Mouse (Mus musculus) stomach, postnatal 0 days (tissue): ENCODE data around the gene Tanc1. TPM values are rescaled to one million over a fixed set of nuclear protein-coding genes. Genes with fewer than 3 reads are reported as not detected.

ENCODE experiments used
- ATAC-seq: fragments of 200-750 bp; cut with Nextera tagmentation; 2 replicates; pipeline ENCODE4 v1.8.0; 2017; ENCODE audit not compliant: low FRiP score, low TSS enrichment
- DNase-seq: peaks from one replicate; pipeline ENCODE4 v3.0.0-alpha.2; 2016; ENCODE audit warnings: low spot score
- H3K27ac ChIP-seq: fragments of 300-500 bp; sonication (generic); replicated peaks from 2 replicates; pipeline ENCODE4 v1.5.1; 2014; ENCODE audit warnings: mild to moderate bottlenecking, control low read depth
- H3K27me3 ChIP-seq: fragments of 300-500 bp; sonication (generic); 2 replicates; pipeline ENCODE4 v1.6.1; 2014; ENCODE audit warnings: low read length; ENCODE audit not compliant: control insufficient read depth, insufficient read depth
- H3K36me3 ChIP-seq: fragments of 300-500 bp; sonication (generic); 2 replicates; pipeline ENCODE4 v1.6.1; 2014; ENCODE audit warnings: low read length, mixed read lengths; ENCODE audit not compliant: control insufficient read depth, insufficient read depth
- H3K4me1 ChIP-seq: fragments of 300-500 bp; sonication (generic); replicated peaks from 2 replicates; pipeline ENCODE4 v1.6.1; 2014; ENCODE audit warnings: antibody characterized with exemption; ENCODE audit not compliant: control insufficient read depth, insufficient read depth
- H3K4me2 ChIP-seq: fragments of 300-500 bp; sonication (generic); replicated peaks from 2 replicates; pipeline ENCODE4 v1.6.1; 2014; ENCODE audit warnings: low read depth, mild to moderate bottlenecking, control low read depth, moderate library complexity
- H3K4me3 ChIP-seq: fragments of 300-500 bp; sonication (generic); 2 replicates; pipeline ENCODE4 v1.5.1; 2014; ENCODE audit warnings: low read depth, low read length, control low read depth
- H3K9ac ChIP-seq: fragments of 300-500 bp; sonication (generic); 2 replicates; pipeline ENCODE4 v1.6.1; 2014; ENCODE audit warnings: mild to moderate bottlenecking, low read length, control low read depth, mixed read lengths
- H3K9me3 ChIP-seq: fragments of 300-500 bp; sonication (generic); 2 replicates; pipeline ENCODE4 v1.6.1; 2016; ENCODE audit warnings: low read length; ENCODE audit not compliant: control insufficient read depth
- CTCF ChIP-seq: IDR thresholded peaks from 2 replicates; pipeline ENCODE4 v1.5.1; 2016; ENCODE audit warnings: antibody characterized with exemption, low read depth, mild to moderate bottlenecking, moderate library complexity
- EP300 ChIP-seq: optimal IDR thresholded peaks from 2 replicates; pipeline ENCODE3; 2016; ENCODE audit warnings: antibody characterized with exemption
- WGBS: fragments of 180-500 bp; shearing (Covaris S2); extraction: QIAGEN DNeasy Blood & Tissue Kit; methylation state at CpG from one replicate; pipeline ENCODE4 v1.1.7; 2014; 5-methylcytosine and 5-hydroxymethylcytosine counted together
- polyA plus RNA-seq: library from polyadenylated mRNA; unstranded; fragments of >200 nt; fragmentation: Nextera tagmentation; extraction: Ambion mirVana; gene quantifications from 2 replicates; pipeline ENCODE4 v1.2.1, GENCODE M21; 2015

Tanc1 gene
- polyA plus RNA-seq, 1 experiment from 2014 or later = 13.4 TPM

DNA sequence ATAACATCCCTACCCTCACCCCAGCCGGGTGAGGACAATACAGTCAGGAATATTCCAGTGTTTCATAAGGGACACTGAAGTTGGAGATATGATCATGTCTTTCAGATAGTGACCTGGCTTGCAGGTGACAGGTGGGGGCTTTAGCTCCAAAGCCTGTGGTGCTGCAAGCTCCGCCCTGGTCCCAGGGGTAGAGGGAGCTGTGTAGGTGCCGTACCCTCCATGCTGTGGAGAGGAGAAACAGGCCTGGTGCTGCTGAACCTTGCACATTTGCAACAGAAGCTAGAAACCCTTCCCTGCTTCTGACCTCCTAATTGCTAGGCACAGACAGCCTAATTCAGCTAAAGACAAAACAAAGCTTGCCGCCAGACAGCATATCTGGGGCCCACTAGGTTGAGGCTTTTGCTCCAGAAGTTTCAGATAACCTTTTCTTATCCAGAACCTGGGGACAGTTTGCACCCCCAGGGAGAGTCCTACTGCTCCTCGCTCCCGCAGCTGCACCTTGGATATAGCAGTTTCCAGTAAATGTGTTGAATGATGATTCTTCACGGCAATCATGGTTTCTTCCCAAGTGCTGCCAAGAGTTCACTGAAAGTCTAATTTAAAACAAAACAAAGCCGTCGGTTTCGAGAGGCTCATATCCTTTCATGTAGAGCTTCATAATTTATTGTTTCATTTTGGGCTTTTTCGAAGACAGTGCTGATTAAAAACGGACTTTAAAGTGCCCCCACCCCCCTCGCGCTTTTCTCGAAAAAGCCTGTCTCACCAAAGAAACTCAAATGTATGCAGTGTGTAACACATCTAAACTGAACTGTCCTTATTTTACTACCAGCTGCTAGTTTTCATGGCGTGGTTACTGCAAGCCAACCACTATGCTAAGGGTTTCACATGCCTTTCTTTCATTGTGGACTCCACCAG, 49.3 kb downstream of the Tanc1 start:
- no peak for ATAC-seq
- no peak for DNase-seq
- H3K27ac ChIP-seq = no peak overlapping the region
- no peaks in the 10 kb centered on the region for H3K4me1 ChIP-seq
- no peaks in the 10 kb centered on the region for H3K9me3 ChIP-seq
- H3K27me3 ChIP-seq = no peaks in the 10 kb centered on the region
- 39% methylated on average over 16 of the region's 16 CpGs for WGBS
- no peak overlapping the region for H3K9ac ChIP-seq
- TF ChIP-seq EP300 (no peak), CTCF (no peak)
- peak overlapping the region; percentile 21; the same call in 1 of the 2 replicates for H3K4me2 ChIP-seq
- H3K36me3 ChIP-seq = no peaks in the 10 kb centered on the region
- H3K4me3 ChIP-seq = no peak overlapping the region

DNA sequence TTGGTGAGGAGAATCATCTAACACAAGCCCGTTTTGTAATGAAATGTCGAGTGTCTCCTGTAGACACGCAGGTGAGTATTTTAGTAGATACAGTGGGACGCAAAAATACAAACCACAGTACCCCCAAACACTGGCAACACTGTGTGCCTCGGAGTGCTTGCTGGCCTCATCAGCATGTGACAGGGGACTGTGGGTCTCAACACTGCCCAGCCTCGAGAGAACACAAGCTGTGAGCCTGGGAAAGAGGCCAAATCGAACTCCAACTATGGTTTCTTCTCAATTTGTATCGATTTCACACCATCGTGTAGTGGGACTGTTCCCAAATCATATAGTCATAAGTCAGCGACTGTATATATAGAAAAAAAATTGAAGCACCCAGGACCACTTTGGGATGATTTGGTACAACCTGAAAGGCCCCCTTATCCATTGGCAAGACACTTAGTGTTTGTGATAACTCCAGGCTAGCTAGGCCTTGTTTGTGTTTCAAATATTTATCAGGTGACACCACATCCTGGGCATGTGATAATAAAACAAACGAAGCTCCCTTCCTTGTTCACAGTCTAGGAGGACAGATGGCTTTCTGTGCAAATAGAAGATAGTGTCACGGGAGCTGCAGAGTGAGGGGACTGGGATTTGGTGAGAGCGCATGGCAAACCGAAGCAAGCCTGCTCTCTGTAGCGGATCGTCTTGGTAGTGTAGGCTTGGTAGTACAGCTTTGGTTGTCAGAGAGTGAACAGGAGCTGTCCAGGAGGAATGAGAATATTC, 53.1 kb downstream of the Tanc1 start:
- Histone ChIP-seq H3K9ac (no peak overlapping the region), H3K4me3 (no peak overlapping the region), H3K4me2 (no peak overlapping the region), H3K36me3 (no peaks in the 10 kb centered on the region), H3K9me3 (no peaks in the 10 kb centered on the region), H3K27ac (no peak overlapping the region), H3K4me1 (peaks cover 3% of the 10 kb centered on the region), H3K27me3 (no peaks in the 10 kb centered on the region)
- no peak for TF ChIP-seq EP300
- TF ChIP-seq CTCF = no peak
- 65% methylated on average over 16 of the region's 16 CpGs for WGBS
- DNase-seq (no peak), ATAC-seq (no peak)

DNA sequence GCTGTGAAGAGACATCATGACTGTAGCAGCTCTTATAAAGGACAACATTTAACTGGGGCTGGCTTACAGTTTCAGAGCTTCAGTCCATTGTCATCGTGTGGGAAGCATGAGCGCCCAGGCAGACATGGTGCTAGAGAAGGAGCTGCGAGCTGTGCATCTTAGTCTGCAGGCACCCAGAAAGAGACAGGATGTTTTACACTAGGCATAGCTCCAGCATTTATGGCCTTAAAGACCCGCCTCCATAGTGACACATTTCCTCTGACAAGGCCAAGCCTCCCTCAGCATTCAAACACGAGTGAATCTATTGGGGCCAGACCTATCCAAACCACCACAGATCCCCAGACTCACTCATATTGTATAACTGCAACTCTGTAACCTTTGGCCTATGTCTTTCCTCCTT, 54.7 kb downstream of the Tanc1 start:
- Histone ChIP-seq H3K36me3 (no peaks in the 10 kb centered on the region), H3K4me2 (no peak overlapping the region), H3K27me3 (no peaks in the 10 kb centered on the region), H3K9me3 (no peaks in the 10 kb centered on the region), H3K4me1 (peaks cover 11% of the 10 kb centered on the region), H3K9ac (no peak overlapping the region), H3K27ac (no peak overlapping the region), H3K4me3 (no peak overlapping the region)
- no peak for TF ChIP-seq CTCF
- TF ChIP-seq EP300 = no peak
- 79% methylated on average over 5 of the region's 5 CpGs for WGBS
- no peak for DNase-seq
- no peak for ATAC-seq

DNA sequence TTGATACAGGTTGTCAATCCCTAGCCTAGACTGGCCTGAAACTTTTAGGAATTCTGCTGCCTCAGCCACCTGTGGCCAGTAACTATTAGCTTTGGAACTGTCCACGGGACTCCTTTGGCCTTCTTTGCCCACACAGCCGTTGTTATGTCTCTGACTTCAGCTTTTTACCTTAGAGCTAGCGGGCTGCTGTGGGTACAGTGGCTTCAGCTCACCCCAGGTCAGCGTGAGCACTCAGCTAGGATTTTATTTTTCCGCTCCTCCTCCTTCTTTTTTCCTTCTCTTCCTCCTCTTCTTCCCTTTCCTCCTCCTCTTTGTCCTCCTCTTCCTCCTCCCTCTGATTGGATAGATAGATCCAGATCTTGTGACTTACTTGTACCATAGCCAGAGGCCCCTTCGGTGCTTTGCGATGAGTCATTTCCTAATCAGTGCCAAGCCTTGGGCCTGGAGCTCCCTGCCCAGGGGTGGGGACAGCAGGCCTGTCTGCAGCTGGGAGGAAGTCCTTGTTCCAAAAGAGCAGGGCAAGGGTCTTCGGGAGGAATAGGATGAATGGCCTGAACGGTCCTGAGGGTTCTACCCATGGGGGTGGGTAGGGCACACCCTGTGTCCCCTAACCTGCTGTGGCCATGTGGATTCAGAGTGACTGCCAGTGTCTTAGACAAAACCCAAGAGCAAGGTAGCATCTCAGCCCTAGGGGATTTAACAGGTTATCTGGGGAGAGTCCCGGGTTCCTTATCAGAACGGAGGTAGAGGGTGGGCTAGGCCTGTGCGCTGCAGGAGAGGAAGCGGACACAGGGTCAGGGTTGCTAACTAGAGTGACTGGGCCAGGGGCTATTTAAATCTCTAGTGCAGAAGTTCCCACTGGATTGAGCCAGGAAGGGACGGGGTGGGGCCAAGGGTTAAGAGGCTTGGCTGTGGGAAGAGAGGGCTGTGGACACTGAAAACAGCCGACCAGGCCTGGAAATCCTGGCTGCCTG, 58.5 kb downstream of the Tanc1 start:
- H3K27me3 ChIP-seq = no peaks in the 10 kb centered on the region
- H3K27ac ChIP-seq = peak overlapping the region; percentile 88
- no peaks in the 10 kb centered on the region for H3K36me3 ChIP-seq
- peaks cover 14% of the 10 kb centered on the region for H3K4me1 ChIP-seq
- H3K9ac ChIP-seq = no peak overlapping the region
- no peaks in the 10 kb centered on the region for H3K9me3 ChIP-seq
- DNase-seq = peak; percentile 82
- no peak overlapping the region for H3K4me3 ChIP-seq
- 30% methylated on average over 15 of the region's 15 CpGs for WGBS
- no peak; the same call in 1 of the 2 replicates for TF ChIP-seq CTCF
- no peak for TF ChIP-seq EP300
- H3K4me2 ChIP-seq = peak overlapping the region; percentile 36
- peak; percentile 91 for ATAC-seq

DNA sequence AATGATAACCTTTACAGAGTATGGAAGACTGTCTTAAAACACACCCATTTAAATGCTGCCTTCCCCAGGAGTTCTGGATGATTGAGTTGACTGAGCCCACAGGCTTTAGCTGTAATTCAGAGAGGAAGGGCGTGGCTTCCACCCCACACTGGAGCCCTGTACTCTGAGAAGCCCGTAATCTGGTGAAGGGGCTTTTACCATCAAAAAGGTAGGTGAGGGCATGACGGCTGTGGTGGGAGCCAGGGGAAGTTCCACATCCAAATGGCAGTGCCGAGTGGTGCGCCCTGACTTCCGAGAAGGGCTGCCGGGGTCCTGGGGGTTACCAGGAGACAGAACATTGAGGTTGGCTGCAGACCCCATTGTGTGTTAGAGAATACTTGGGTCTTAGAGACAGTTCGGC, 59.8 kb downstream of the Tanc1 start:
- Histone ChIP-seq H3K9ac (no peak overlapping the region), H3K27me3 (no peaks in the 10 kb centered on the region), H3K4me1 (peaks cover 14% of the 10 kb centered on the region), H3K4me2 (no peak overlapping the region), H3K4me3 (no peak overlapping the region), H3K36me3 (no peaks in the 10 kb centered on the region), H3K27ac (no peak overlapping the region), H3K9me3 (no peaks in the 10 kb centered on the region)
- DNase-seq (no peak), ATAC-seq (no peak)
- 77% methylated on average over 8 of the region's 8 CpGs for WGBS
- TF ChIP-seq CTCF (no peak), EP300 (no peak)
